ENCODE assay signal across 10 mouse cellular contexts in genomic region chr16:95449361-95449725, GRCm38 (mm10).
DNase-seq lines count a peak whose midpoint lies in the region; ATAC-seq lines count a peak whose summit lies in the region.
"Had no signal": no experiment of that assay in that cellular context is flagged by ENCODE, and none has a peak within 500 bp of the region (broad histone marks: within the 10 kb centered on the region; RNA-seq: fewer than 3 reads in every experiment).

No protein-coding gene starts in this region.

- H3K9me3 ChIP-seq in forebrain, embryonic 10.5 days, result no peaks in the 10 kb centered on the region
- H3K9me3 ChIP-seq in forebrain, embryonic 12.5 days, result no peaks in the 10 kb centered on the region
- no peaks in the 10 kb centered on the region for H3K9me3 ChIP-seq in intestine, embryonic 16.5 days (ENCODE audit: control insufficient read depth, low read length)
- no peaks in the 10 kb centered on the region for H3K9me3 ChIP-seq in lung, embryonic 15.5 days
- H3K9me3 ChIP-seq: embryonic facial prominence, embryonic 12.5 days had no signal

- WGBS in forebrain, embryonic 10.5 days, result 87% methylated on average over 5 of the region's 5 CpGs
- 85% methylated on average over 5 of the region's 5 CpGs for WGBS in forebrain, embryonic 12.5 days
- WGBS in intestine, embryonic 16.5 days, result 42% methylated on average over 5 of the region's 5 CpGs
- WGBS in lung, embryonic 15.5 days, result 35% methylated on average over 5 of the region's 5 CpGs

- no peak overlapping the region for H3K4me2 ChIP-seq in forebrain, embryonic 12.5 days
- H3K4me2 ChIP-seq in intestine, embryonic 16.5 days (ENCODE audit: low read depth, low read length), result no peak overlapping the region
- no peak overlapping the region for H3K4me2 ChIP-seq in lung, embryonic 15.5 days
- H3K4me2 ChIP-seq: embryonic facial prominence, embryonic 12.5 days had no signal

- H3K4me1 ChIP-seq in forebrain, embryonic 10.5 days, result peaks cover 3% of the 10 kb centered on the region; the same call in 1 of the 2 replicates
- no peaks in the 10 kb centered on the region for H3K4me1 ChIP-seq in forebrain, embryonic 12.5 days
- 0 out of 2 replicates have a peak, but pooled peaks cover 3% of the 10 kb centered on the region for H3K4me1 ChIP-seq in intestine, embryonic 16.5 days (ENCODE audit: control insufficient read depth, insufficient read depth, low read length)
- 0 out of 2 replicates have a peak, but pooled peaks cover 6% of the 10 kb centered on the region for H3K4me1 ChIP-seq in lung, embryonic 15.5 days

- no peaks in the 10 kb centered on the region for H3K36me3 ChIP-seq in forebrain, embryonic 10.5 days (replicated peaks)
- no peaks in the 10 kb centered on the region for H3K36me3 ChIP-seq in forebrain, embryonic 12.5 days (replicated peaks)
- H3K36me3 ChIP-seq in intestine, embryonic 16.5 days (ENCODE audit: control insufficient read depth, insufficient read depth, low read length), result no peaks in the 10 kb centered on the region
- no peaks in the 10 kb centered on the region for H3K36me3 ChIP-seq in lung, embryonic 15.5 days
- H3K36me3 ChIP-seq: embryonic facial prominence, embryonic 12.5 days had no signal

- DNase-seq in forebrain, embryonic 10.5 days (ENCODE audit: extremely low spot score, low spot score), result no peak
- DNase-seq in 416B (ENCODE audit: low read depth), result peak; percentile 87
- DNase-seq in testis, postnatal 14 days (ENCODE audit: low spot score), result no peak
- DNase-seq in cerebellum, postnatal 10 days, result no peak
- DNase-seq: thymus, adult 18-20 months had no signal

- no peak overlapping the region for H3K9ac ChIP-seq in forebrain, embryonic 12.5 days
- no peak overlapping the region for H3K9ac ChIP-seq in intestine, embryonic 16.5 days (ENCODE audit: low read depth, low read length)
- no peak overlapping the region for H3K9ac ChIP-seq in lung, embryonic 15.5 days
- H3K9ac ChIP-seq: embryonic facial prominence, embryonic 12.5 days had no signal

- 0 out of 2 replicates have a peak overlapping the region, but pooled peaks have one; percentile 20 for H3K27ac ChIP-seq in forebrain, embryonic 10.5 days
- no peak overlapping the region for H3K27ac ChIP-seq in forebrain, embryonic 12.5 days
- H3K27ac ChIP-seq in intestine, embryonic 16.5 days (ENCODE audit: low read length), result peak overlapping the region; percentile 49; the same call in 1 of the 2 replicates
- peak overlapping the region; percentile 72 for H3K27ac ChIP-seq in lung, embryonic 15.5 days
- H3K27ac ChIP-seq: embryonic facial prominence, embryonic 12.5 days had no signal

- H3K27me3 ChIP-seq in forebrain, embryonic 10.5 days (ENCODE audit: poor library complexity, severe bottlenecking), result no peaks in the 10 kb centered on the region
- H3K27me3 ChIP-seq in forebrain, embryonic 12.5 days, result no peaks in the 10 kb centered on the region
- H3K27me3 ChIP-seq in intestine, embryonic 16.5 days (replicated peaks; ENCODE audit: control insufficient read depth, insufficient read depth, low read length), result no peaks in the 10 kb centered on the region
- no peaks in the 10 kb centered on the region for H3K27me3 ChIP-seq in lung, embryonic 15.5 days
- H3K27me3 ChIP-seq: embryonic facial prominence, embryonic 12.5 days had no signal

- no peak overlapping the region for H3K4me3 ChIP-seq in forebrain, embryonic 10.5 days
- H3K4me3 ChIP-seq in forebrain, embryonic 12.5 days (replicated peaks), result no peak overlapping the region
- H3K4me3 ChIP-seq in intestine, embryonic 16.5 days (ENCODE audit: low read length), result no peak overlapping the region
- H3K4me3 ChIP-seq in lung, embryonic 15.5 days, result no peak overlapping the region
- H3K4me3 ChIP-seq: embryonic facial prominence, embryonic 12.5 days had no signal

- ATAC-seq in forebrain, embryonic 12.5 days (ENCODE audit: low FRiP score), result no peak
- ATAC-seq in intestine, embryonic 16.5 days, result peak; percentile 23; the same call in 1 of the 2 replicates
- ATAC-seq in lung, embryonic 15.5 days (ENCODE audit: borderline replicate concordance, extremely low read depth, low FRiP score, low TSS enrichment), result 0 out of 2 replicates have a peak, but pooled peaks have one; percentile 64
- ATAC-seq in inflammation-experienced regulatory T-cells, adult 6 months, result no peak

Comparison
In these comparisons a context has a peak if more than half of its experiments do, and no peak if none do; other contexts are left out.
1. ATAC-seq: peak in intestine, embryonic 16.5 days (single experiment) and lung, embryonic 15.5 days (single experiment); none in forebrain, embryonic 12.5 days (single experiment) and inflammation-experienced regulatory T-cells, adult 6 months (single experiment).